Mouse (Mus musculus) forebrain, embryonic 10.5 days (tissue): ENCODE data around the gene Clec2l. TPM values are rescaled to one million over a fixed set of nuclear protein-coding genes. Genes with fewer than 3 reads are reported as not detected.

Source experiments
- polyA plus RNA-seq: library from polyadenylated mRNA; unstranded; fragments of >200 nt; fragmentation: Nextera tagmentation; extraction: Ambion mirVana; gene quantifications from 2 replicates; pipeline ENCODE4 v1.2.1, GENCODE M21; 2016

The Clec2l gene
- polyA plus RNA-seq, 1 experiment from 2014 or later, result 0.26 TPM

Other genes with a start within 250 kb of the Clec2l start
- gene Ubn2, start 229.1 kb upstream of the Clec2l start, polyA plus RNA-seq, result 13.1 and 15.3 TPM in 2 replicates
- 122 and 125 TPM in 2 replicates for gene Fmc1, start 129.6 kb upstream of the Clec2l start, polyA plus RNA-seq
- 34.7 and 36.8 TPM in 2 replicates for gene Luc7l2, start 111.7 kb upstream of the Clec2l start, polyA plus RNA-seq
- 0.06 TPM in 2 replicates for gene Klrg2, start 25.8 kb upstream of the Clec2l start, polyA plus RNA-seq
- gene Tbxas1, start 212.3 kb downstream of the Clec2l start, polyA plus RNA-seq, result 0.98 and 1.4 TPM in 2 replicates
- gene Hipk2, start 213.1 kb downstream of the Clec2l start, polyA plus RNA-seq, result 26.4 and 29.0 TPM in 2 replicates